Mouse (Mus musculus): ENCODE results near the gene Klhdc9. TPM values are rescaled to one million over a fixed set of nuclear protein-coding genes. Genes with fewer than 3 reads are reported as not detected.

Gene Klhdc9
- 0.91 TPM for polyA plus RNA-seq (2014; fragmentation: Illumina TruSeq; extraction: RNeasy Lipid Tissue Mini Kit (QIAGEN cat#74804); ENCODE audit: low read depth, low replicate concordance)

GRCm38 (mm10) chr1:171360656-171361055 is at the start of gene Klhdc9:
Gene Klhdc9, minus strand, starts transcription at chr1:171360798.

GRCm38 (mm10) chr1:171388376-171389102 is 27.9 kb upstream of the Klhdc9 start, which contains the start of gene Arhgap30:
Gene Arhgap30, plus strand, starts transcription at chr1:171388954.

GRCm38 (mm10) chr1:171369845-171370556 is 9.4 kb upstream of the Klhdc9 start, which contains the start of gene Nectin4:
Gene Nectin4, plus strand, starts transcription at chr1:171370099.

GRCm38 (mm10) chr1:171345225-171346094 is 15.1 kb downstream of the Klhdc9 start, which contains the start of the genes Nit1 and Pfdn2:
Gene Nit1, minus strand, starts transcription at chr1:171345646.
Gene Pfdn2, plus strand, starts transcription at chr1:171345670.

GRCm38 (mm10) chr1:171328839-171329432 is 31.7 kb downstream of the Klhdc9 start, which contains the start of gene Dedd:
Gene Dedd, plus strand, starts transcription at chr1:171329145.

Other genes starting within 250 kb of the Klhdc9 start
- gene Cfap126, start 246.9 kb downstream of the Klhdc9 start, polyA plus RNA-seq (2014; fragmentation: Illumina TruSeq; extraction: RNeasy Lipid Tissue Mini Kit (QIAGEN cat#74804); ENCODE audit: low read depth, low replicate concordance) = 111 TPM
- 19.0 TPM for gene Sdhc, start 210.2 kb downstream of the Klhdc9 start, polyA plus RNA-seq (2014; fragmentation: Illumina TruSeq; extraction: RNeasy Lipid Tissue Mini Kit (QIAGEN cat#74804); ENCODE audit: low read depth, low replicate concordance)
- 0.17 TPM for gene Mpz, start 210.1 kb downstream of the Klhdc9 start, polyA plus RNA-seq (2014; fragmentation: Illumina TruSeq; extraction: RNeasy Lipid Tissue Mini Kit (QIAGEN cat#74804); ENCODE audit: low read depth, low replicate concordance)
- 3.0 TPM for gene Pcp4l1, start 164.5 kb downstream of the Klhdc9 start, polyA plus RNA-seq (2014; fragmentation: Illumina TruSeq; extraction: RNeasy Lipid Tissue Mini Kit (QIAGEN cat#74804); ENCODE audit: low read depth, low replicate concordance)
- not detected for gene Nr1i3, start 146.8 kb downstream of the Klhdc9 start, polyA plus RNA-seq (2014; fragmentation: Illumina TruSeq; extraction: RNeasy Lipid Tissue Mini Kit (QIAGEN cat#74804); ENCODE audit: low read depth, low replicate concordance)
- 1.5 TPM for gene Tomm40l, start 138.3 kb downstream of the Klhdc9 start, polyA plus RNA-seq (2014; fragmentation: Illumina TruSeq; extraction: RNeasy Lipid Tissue Mini Kit (QIAGEN cat#74804); ENCODE audit: low read depth, low replicate concordance)
- gene Apoa2, start 135.7 kb downstream of the Klhdc9 start, polyA plus RNA-seq (2014; fragmentation: Illumina TruSeq; extraction: RNeasy Lipid Tissue Mini Kit (QIAGEN cat#74804); ENCODE audit: low read depth, low replicate concordance) = 1.5 TPM
- gene Fcer1g, start 126.4 kb downstream of the Klhdc9 start, polyA plus RNA-seq (2014; fragmentation: Illumina TruSeq; extraction: RNeasy Lipid Tissue Mini Kit (QIAGEN cat#74804); ENCODE audit: low read depth, low replicate concordance) = 7.2 TPM
- 0.15 TPM for gene Adamts4, start 110.4 kb downstream of the Klhdc9 start, polyA plus RNA-seq (2014; fragmentation: Illumina TruSeq; extraction: RNeasy Lipid Tissue Mini Kit (QIAGEN cat#74804); ENCODE audit: low read depth, low replicate concordance)
- gene Ndufs2, start 109.4 kb downstream of the Klhdc9 start, polyA plus RNA-seq (2014; fragmentation: Illumina TruSeq; extraction: RNeasy Lipid Tissue Mini Kit (QIAGEN cat#74804); ENCODE audit: low read depth, low replicate concordance) = 30.8 TPM
- 3.2 TPM for gene B4galt3, start 90.5 kb downstream of the Klhdc9 start, polyA plus RNA-seq (2014; fragmentation: Illumina TruSeq; extraction: RNeasy Lipid Tissue Mini Kit (QIAGEN cat#74804); ENCODE audit: low read depth, low replicate concordance)
- 0.87 TPM for gene Ppox, start 79.6 kb downstream of the Klhdc9 start, polyA plus RNA-seq (2014; fragmentation: Illumina TruSeq; extraction: RNeasy Lipid Tissue Mini Kit (QIAGEN cat#74804); ENCODE audit: low read depth, low replicate concordance)
- gene Usp21, start 72.8 kb downstream of the Klhdc9 start, polyA plus RNA-seq (2014; fragmentation: Illumina TruSeq; extraction: RNeasy Lipid Tissue Mini Kit (QIAGEN cat#74804); ENCODE audit: low read depth, low replicate concordance) = 16.5 TPM
- gene Ufc1, start 65.8 kb downstream of the Klhdc9 start, polyA plus RNA-seq (2014; fragmentation: Illumina TruSeq; extraction: RNeasy Lipid Tissue Mini Kit (QIAGEN cat#74804); ENCODE audit: low read depth, low replicate concordance) = 38.4 TPM
- gene Dedd, start 31.7 kb downstream of the Klhdc9 start, polyA plus RNA-seq (2014; fragmentation: Illumina TruSeq; extraction: RNeasy Lipid Tissue Mini Kit (QIAGEN cat#74804); ENCODE audit: low read depth, low replicate concordance) = 31.5 TPM
- 30.3 TPM for gene Nit1, start 15.2 kb downstream of the Klhdc9 start, polyA plus RNA-seq (2014; fragmentation: Illumina TruSeq; extraction: RNeasy Lipid Tissue Mini Kit (QIAGEN cat#74804); ENCODE audit: low read depth, low replicate concordance)
- 9.8 TPM for gene Pfdn2, start 15.1 kb downstream of the Klhdc9 start, polyA plus RNA-seq (2014; fragmentation: Illumina TruSeq; extraction: RNeasy Lipid Tissue Mini Kit (QIAGEN cat#74804); ENCODE audit: low read depth, low replicate concordance)
- 0.74 TPM for gene Nectin4, start 9.3 kb upstream of the Klhdc9 start, polyA plus RNA-seq (2014; fragmentation: Illumina TruSeq; extraction: RNeasy Lipid Tissue Mini Kit (QIAGEN cat#74804); ENCODE audit: low read depth, low replicate concordance)
- gene Arhgap30, start 28.2 kb upstream of the Klhdc9 start, polyA plus RNA-seq (2014; fragmentation: Illumina TruSeq; extraction: RNeasy Lipid Tissue Mini Kit (QIAGEN cat#74804); ENCODE audit: low read depth, low replicate concordance) = 10.2 TPM
- 1.4 TPM for gene Usf1, start 50.5 kb upstream of the Klhdc9 start, polyA plus RNA-seq (2014; fragmentation: Illumina TruSeq; extraction: RNeasy Lipid Tissue Mini Kit (QIAGEN cat#74804); ENCODE audit: low read depth, low replicate concordance)
- gene Tstd1, start 58.1 kb upstream of the Klhdc9 start, polyA plus RNA-seq (2014; fragmentation: Illumina TruSeq; extraction: RNeasy Lipid Tissue Mini Kit (QIAGEN cat#74804); ENCODE audit: low read depth, low replicate concordance) = not detected
- gene F11r, start 76.7 kb upstream of the Klhdc9 start, polyA plus RNA-seq (2014; fragmentation: Illumina TruSeq; extraction: RNeasy Lipid Tissue Mini Kit (QIAGEN cat#74804); ENCODE audit: low read depth, low replicate concordance) = 12.5 TPM
- 0.49 TPM for gene Alyref2, start 142.7 kb upstream of the Klhdc9 start, polyA plus RNA-seq (2014; fragmentation: Illumina TruSeq; extraction: RNeasy Lipid Tissue Mini Kit (QIAGEN cat#74804); ENCODE audit: low read depth, low replicate concordance)
- not detected for gene Itln1, start 174.5 kb upstream of the Klhdc9 start, polyA plus RNA-seq (2014; fragmentation: Illumina TruSeq; extraction: RNeasy Lipid Tissue Mini Kit (QIAGEN cat#74804); ENCODE audit: low read depth, low replicate concordance)
- gene Cd244a, start 198.4 kb upstream of the Klhdc9 start, polyA plus RNA-seq (2014; fragmentation: Illumina TruSeq; extraction: RNeasy Lipid Tissue Mini Kit (QIAGEN cat#74804); ENCODE audit: low read depth, low replicate concordance) = 0.52 TPM
- 2.9 TPM for gene Ly9, start 246.6 kb upstream of the Klhdc9 start, polyA plus RNA-seq (2014; fragmentation: Illumina TruSeq; extraction: RNeasy Lipid Tissue Mini Kit (QIAGEN cat#74804); ENCODE audit: low read depth, low replicate concordance)

Measured in testis, adult 10 weeks (tissue).